Mouse (Mus musculus): ENCODE results near the gene Gm20388.

Gene Gm20388

DNA sequence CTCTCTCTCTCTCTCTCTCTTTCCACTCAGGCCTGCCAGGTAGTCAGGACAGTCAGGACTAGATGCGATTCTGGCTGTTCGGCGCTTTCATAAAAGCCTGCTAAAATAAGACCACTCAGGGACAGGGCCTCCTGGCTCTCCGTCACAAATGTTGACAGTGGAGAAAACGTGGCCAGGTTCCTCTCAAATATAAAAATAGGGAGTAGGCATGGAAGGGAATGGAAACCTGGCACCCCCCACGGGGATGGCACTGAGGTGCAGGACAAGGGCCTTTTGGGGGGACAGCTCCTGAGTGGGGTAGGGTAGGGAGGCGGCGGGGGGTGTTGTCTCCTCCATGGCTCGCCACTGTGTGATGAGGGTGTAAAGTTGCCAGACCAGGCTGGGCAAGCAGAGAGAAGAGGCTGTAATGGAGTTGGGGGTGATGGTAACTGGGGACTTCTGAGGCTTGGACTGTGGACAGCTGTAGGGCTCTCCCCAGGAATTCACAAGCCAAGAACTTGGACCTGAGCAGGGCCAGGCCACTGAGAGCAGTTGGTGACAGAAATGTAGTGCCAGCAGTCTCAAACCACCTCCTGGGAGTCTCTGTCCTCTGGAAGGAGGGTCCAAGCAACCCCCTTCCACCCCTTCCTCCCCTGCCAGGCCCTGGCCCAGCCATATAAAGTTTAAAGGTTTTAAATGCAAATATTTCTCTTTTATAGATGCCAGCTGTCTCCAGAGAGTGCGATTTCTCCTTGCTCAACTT, 621.3 kb downstream of the Gm20388 start:
- DNase-seq (ENCODE audit: low spot score), result no peak

DNA sequence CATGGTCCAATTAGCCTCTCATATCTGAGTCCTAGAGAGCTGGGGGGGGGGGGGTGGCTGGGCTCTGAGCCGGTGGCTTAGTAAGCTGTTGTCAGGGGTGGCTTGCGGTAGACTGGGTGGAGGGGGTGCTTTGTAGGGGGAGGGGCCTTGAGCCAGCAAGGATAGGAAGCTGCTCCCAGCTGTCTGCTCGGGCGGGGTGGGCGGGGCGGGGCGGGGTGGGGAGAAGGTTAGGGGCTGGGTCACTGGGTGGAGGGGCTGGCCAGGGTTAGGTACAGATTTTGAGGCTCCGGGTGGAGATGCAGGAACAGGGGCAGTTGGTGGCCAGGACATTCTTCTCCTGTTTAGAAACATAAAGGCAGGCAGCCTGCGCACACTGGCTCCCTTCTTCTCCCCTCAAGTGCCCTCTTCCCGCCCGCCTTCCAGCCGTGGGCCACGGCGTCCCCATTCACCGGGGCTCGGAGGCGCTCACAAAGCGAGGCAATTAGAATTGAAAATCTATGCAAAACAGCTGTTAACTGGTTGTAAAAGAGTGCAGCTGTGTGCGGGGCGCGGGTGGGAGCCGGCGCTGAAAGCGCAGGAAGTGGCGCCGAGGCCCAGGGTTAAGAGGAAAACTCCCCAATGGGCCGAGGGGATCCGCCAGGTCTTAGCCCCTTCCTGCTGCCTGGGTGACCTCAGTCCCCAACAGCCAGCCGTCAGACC, 622.0 kb downstream of the Gm20388 start:
- DNase-seq (ENCODE audit: low spot score), result no peak

DNA sequence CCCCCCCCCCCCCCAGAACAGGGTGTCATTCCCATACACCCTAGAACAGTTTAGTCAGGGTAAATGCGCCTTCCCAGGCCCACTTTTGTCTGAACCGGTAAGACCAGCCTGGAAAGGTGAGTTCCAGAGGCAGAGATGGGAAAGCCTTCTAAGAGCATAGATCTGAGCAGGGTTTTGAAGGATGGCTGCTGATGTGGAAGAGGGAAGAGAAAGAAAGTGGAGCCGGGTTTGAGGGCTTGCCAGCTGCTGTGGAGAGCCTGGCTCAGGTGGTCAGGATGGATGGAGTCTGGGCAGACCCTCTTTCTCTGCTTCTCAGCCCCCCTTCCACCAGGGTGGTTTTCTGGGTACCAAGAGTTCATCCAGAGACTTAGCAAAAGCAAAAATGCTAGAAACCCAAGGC, 622.7 kb downstream of the Gm20388 start:
- no peak for DNase-seq (ENCODE audit: low spot score)

DNA sequence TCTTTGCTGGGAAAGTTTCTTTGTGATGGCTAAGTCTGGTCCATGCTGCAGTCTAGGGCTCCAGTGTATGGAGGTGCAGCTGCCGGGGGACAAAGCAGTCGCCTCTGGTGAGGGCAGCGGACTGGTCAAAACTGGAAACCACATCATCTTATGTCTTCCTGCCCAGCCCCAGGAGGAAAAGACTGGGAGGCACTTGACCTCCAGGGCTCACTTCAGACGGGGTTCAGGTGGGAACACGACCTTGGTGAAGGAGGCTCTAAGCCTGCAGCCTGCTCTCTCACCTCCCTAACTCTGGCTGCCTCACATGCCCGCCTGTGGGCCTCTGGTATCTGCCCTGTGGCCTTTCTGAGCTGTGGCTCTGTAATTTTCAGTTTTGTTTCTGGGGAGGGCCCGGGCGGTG, 623.4 kb downstream of the Gm20388 start:
- no peak for DNase-seq (ENCODE audit: low spot score)

DNA sequence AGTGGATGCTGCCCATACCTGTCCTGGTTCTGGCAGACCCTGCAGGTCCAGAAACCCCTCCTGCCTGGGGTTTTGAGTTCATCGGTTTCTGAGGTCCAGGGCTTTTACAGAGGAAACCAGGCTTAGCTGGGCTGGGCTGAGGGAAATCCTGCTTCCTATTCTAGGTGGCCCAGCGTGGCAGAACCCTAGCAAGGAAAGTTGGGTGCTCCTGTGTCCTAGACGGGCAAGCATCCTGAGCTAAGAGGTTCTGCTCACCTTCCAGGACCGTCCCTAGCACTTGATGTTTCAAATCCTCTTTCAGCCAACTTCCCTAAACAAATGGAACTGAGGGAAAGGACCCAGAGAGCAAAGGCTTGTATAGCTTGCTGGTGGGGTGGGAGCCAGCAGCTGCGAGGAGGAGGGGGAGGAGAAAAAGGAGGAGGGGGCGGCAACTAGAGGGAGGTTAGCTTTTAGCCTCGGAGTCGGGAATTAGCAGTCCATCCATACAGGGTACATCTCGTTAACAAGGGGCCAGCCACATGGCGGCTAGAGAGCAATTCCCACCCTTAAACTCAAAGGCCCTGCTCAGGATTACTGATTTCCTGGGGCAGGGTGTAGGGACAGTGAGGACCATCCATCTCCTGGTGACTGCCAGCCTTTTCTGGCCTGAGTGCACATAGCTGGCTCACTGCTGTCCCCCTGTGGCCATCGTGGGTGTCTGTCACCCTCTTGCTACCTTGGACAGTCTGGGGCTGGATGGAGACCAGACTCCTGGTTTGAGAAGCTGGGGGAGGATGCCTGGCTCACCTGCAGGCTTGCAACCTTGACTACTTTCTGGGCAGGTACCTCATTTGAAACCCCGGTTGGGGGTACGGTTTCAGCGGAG, 624.1 kb downstream of the Gm20388 start:
- peak; percentile 72 for DNase-seq (ENCODE audit: low spot score)

DNA sequence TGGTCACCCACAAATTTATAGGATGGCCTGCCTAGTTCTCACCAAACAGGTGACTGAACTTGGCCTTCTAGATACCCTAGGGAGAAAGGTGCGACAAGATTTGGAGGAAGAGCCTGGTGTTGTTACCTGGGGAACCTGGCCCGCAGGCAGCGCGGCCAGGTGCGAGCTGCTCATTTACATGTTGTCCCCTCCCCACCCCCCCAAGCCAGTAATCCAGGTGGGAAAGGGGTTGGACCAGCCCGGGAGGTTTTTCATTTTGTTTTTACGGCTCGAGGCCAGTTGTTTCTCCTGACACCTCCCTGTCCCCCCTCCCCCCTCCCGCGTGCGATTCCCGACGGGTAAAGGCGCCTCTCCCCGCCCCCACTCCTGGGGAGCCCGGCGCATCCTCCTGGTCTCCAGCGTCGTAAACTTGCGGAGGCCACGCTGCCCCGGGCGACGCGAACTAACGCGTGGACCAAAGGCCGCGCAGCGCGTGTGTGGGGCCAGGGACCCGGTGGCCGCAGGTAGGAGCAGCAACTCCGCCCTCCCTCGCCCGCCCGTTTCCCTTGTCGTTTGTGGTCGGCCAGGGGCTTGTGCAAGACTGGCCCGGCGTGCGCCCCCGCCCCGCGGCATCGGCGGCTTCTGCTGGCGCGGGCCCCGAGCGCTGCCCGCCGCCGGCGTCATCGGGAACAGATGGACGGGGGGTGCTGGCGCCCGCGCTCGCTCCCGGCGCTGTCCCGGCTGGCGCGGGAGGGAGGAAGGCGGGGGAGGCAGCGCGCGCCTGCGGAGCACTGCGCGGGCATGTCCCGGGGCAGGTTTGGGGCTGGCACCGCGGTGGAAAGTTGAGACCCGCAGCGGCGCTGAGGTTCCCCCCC, 625.0 kb downstream of the Gm20388 start:
- DNase-seq (ENCODE audit: low spot score), result peak; percentile 57

DNA sequence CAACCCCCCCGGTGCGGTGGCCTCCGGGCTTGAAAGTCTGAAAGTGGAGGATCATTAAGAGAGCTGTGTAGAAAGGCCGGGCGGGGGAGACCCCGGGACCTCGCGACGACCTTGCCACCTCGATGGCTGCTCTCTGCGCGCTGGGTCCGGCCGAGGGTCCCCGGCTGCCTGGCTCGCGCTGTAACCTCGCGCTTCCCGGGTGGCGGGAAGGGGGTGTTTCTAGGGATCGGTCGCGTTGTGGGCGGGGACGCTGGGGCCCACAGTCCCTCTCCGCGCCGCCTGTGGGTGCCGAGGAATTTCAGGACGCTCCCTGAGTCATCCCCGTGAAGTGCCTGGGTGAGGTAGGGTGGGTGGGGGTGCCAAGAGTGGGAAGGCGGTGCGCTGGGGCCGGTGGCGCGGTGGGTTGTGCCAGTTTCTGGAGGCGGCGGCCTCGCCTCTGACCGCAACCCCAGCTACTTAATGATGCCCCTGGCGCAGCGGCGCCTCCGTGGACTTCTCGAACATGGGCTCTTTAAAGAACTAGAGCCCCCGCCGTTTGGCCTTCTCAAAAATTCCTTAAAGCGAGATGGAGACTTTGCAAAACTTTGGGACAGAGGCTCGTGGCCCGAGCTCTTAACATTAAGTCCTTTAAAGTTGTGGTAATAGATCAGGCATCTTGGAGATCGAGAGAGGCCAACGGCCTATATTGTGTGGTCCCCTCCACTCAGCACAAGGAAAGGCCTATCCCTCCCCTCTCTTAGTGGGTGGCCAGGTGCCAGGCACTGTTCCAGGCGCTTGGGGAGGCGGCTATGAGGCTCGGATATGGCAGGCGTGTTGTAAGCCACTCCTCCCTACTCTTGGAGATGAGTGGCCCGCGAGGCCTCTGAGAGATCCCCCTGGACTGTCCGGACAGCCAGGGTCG, 625.9 kb downstream of the Gm20388 start:
- peak; percentile 31 for DNase-seq (ENCODE audit: low spot score)

DNA sequence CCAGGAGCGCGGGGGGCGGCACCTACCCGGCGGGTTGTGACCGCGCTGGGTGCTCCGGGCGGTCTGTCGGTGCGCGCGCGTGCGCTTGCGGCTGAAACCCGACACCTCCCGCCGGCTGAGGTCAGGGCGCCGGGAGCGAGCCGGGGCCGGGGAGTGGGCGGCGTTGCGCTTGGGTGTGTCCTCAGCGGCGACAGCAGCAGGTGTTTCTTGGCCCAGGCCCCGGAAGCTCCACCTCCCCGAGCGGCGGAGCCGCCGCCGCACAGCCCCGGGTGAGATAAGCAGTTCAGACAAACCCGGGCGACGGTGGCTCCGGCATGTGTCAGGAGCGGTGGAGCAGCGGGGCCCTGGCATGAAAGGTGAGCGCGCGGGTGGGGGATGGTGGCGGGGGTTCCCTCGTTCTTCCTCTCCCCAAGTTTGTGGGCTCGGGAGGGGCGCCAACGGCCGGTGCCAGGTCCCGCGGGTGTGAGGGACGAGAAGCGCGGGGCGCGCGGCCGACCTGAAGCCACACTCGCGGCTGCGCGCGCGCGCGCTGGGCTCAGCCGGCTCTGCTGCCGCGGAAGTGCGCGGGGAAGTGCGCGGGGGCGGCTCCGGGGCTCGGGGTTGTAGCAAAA, 626.7 kb downstream of the Gm20388 start:
- peak; percentile 75 for DNase-seq (ENCODE audit: low spot score)

DNA sequence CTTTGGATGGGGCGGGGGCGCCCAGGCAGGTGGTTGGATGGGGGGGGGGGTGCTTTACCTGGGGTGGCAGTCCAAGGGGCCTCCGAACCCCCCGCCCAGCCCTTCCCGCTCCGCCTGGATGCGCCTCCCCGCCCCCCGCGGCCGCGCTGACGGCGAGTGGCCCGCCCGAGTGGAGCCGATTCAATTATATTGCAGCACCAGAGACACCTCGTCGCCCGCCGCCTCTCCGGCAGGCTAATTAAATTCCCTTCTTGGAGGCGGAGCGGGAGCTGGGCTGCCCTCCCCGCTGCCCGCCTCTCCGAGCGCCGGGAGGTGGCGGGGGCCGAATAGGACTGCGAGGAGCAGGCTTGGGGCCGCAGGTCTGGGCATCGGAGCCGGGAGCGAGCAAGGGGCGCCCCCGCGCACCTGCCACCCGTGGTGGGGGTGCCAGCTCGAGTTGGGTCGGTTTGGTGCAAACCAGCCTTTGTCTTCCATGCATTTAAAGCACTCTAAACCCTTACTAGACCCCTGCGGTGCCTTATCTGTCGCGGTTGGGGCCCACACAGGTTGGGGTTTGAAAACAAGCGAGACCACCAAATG, 627.3 kb downstream of the Gm20388 start:
- DNase-seq (ENCODE audit: low spot score), result peak; percentile 48

DNA sequence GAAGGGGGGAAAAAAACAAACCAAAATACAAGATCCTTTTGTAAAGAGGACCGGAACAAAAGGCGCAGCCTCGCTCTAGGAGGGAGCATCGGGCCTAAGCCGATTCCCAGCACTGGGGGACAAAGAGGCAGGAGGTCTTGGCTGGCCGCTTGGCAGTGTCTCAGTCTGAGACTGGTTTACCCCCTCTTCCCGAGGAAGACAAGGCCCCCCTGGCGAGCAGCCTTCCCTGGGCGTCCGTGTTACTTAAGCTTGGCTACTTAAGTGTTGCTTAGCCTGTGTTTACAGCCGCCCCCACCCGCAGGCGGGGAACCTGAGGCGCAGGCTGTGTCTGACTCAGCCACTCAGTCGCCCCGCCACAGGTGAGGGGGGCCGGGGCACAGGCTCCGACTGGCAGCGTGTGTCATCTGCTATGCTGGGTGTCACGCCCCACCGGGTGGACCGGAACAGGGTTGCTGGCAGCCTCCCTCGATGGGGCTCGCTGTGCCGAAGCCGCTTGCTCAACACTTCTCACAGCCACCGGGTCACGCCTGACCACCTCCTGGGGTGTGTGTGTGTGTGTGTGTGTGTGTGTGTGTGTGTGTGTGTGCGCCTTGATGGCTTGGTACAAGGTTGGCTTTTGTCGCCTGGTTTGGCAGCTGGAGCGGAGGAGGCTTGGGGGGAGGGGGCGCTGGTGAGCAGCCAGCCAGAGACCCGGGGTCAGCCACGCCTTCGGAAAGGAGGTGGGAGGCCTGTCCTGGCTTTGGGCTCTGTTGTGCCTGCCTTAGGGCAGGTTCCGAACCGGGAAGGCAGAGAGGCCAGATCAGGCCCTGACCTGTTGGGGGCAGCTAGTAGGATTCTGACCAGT, 628.0 kb downstream of the Gm20388 start:
- peak; percentile 69 for DNase-seq (ENCODE audit: low spot score)

DNA sequence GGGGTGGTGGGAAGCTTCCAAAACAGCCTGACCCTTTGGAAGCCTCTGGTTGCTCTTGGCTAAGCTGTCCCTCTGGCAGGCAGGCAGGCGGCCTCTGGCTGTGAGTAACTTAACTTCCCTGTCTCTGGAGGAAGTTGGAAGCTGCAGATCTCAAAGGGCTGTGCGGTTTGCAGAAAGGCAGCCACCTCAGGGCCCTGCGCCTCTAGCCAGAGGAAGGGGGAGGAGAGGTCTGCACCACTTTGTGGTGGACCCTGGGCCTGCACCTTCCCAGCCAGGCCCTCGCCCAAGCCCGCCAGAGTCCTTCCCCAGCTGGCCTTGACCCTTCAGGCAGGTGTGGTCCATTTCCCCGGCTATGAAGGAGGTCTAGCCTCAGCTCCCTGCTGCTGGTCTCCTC, 628.7 kb downstream of the Gm20388 start:
- DNase-seq (ENCODE audit: low spot score), result no peak

DNA sequence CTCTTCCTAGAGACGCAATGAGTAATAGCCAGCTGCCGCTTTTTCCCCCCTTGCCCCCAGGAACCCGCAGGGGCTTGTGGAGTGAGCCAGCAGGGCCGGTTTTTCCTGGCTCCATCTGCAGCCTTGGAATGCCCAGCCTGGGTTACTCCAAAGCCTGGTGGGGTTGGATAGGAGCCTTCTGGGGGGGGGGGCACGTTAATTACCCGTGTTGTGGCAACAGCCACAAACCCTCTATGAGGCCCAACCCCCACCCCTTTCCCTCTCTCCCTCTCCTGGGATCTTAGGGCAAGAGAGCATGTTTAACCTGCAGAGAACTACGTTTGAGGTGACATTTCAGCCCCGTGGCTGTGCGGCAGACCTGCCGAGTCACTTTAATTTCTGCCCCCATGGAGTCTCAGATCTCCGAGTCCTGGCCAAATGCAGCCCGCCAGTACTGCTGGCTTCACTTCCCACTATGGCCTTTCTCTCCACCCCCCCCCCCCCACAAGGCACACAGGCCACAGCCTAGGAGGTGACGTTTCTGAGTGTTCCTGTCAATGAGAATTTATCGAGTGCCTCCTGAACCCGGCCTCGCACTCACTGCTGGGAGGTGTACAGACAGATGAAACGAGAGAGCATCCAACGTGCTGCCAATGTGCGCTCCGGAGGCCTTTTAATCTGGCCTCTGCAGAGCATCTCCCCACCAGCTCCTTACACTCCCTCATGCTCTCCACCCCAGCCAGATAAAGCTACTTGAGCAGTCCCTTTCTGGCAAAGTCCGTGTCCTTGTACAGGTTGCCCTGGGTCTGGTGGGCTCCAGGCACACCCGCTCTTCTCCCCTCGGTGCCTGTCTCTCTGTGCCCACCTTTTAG, 629.4 kb downstream of the Gm20388 start:
- DNase-seq (ENCODE audit: low spot score), result peak; percentile 38

DNA sequence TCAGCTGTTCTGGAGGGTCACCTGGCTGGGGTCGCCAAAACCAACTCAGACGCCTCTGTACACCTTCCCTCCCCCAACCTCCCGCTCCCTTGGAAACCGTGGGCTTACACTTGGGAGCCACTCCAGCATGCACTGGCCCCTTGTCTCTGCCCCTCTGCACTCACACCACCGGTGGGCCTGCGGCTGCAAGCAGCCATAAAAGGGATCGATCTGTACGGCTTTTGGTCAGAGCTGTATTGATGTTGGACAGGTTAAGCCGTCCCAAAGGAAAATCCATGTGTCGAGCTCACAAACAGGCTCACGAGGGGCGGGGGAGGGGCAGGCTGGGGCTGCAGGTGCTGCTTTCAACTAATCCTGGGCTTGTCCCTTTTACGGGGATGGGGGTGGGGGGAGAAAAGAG, 632.4 kb downstream of the Gm20388 start:
- DNase-seq (ENCODE audit: low spot score), result no peak

DNA sequence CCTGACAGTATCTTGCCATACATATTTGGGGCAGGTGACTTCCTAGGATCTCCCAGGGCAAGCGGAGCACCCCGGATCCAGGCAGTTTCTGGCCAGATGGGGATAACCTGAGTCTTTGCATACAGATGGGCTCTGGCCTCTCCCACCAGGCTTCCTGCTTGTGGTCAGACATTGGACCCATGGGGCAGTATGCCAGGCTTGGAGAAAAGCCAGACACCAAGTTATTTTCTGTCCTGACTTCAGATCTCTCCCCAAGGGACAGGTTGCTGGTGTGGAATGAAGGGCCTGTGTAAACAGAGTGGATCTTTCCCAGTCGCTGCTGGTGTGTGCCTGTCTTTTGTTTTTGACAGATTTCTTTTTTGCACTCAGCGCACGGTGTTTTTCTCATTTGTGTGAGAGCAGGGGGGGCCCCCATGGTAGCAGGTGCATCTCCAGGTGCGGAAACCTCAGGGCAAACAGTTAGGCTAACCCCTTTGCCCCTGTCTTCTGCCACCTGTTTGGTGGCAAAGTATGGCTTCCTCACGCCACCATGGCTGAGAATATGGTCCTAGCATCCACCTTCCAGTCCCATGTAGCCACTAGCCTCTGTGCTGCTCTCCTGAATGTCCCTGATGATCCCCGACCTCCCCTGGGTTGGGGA, 632.9 kb downstream of the Gm20388 start:
- DNase-seq (ENCODE audit: low spot score), result no peak

DNA sequence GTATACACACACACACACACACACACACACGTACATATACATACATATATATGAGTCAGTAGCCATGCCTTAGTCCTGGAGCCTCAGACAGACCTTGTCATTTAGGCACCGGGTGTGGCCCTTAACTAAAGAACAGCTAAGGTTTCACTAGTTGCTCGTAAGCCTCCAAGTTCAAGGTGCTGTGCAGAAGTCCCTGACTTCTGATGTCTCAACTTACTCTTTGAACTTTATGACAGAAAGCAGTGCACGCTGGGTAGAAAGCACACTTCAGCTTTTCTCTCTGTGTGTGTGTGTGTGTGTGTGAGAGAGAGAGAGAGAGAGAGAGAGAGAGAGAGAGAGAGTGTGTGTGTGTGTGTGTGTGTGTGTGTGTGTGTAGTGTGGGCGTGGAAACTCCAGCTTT, 633.5 kb downstream of the Gm20388 start:
- no peak for DNase-seq (ENCODE audit: low spot score)

DNA sequence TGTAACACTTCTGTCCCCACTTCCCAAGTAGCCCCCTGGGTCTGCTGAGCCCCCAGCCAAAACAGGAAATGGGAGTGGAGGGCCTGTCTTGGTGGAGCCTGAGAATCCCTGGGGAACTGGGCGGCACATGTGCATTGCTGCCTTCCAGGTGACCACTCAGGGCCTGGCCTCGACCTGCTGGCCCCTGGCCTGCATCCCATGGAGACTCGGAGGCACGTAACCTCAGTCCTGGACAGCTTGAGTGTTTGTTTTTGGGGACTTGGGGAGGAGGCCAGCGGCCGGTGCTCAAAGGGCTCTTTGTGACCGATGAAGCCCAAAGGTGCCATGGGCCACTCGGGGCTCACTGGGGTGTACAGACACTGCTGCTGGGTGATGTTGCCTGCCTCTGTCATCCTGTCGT, 636.9 kb downstream of the Gm20388 start:
- no peak for DNase-seq (ENCODE audit: low spot score)

DNA sequence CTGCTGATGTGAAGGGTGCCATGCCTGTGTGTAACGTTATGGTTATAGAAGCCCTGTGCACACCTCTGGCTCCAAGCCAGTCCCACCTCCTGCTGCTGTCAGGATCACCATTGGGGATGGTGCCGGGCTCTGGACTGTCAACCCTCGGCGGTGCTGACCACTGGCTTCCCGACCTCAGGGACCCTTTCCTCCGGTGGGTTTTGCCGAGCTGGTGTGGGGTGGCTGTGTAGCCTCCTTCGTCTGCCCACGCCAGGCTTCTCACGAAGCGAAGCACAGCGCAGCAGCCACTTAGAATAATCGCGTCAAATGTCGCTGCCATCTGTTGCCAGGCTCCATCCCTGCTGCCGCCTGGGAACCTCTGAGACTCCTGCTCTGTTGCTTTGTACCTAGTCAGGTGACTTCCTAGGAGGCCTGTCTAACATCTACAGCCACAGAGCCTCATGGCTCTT, 637.7 kb downstream of the Gm20388 start:
- DNase-seq (ENCODE audit: low spot score), result no peak

Data from urinary bladder, postnatal 25 days (tissue).